Mouse (Mus musculus): ENCODE data around the gene D630045J12Rik. TPM values are rescaled to one million over a fixed set of nuclear protein-coding genes. Genes with fewer than 3 reads are reported as not detected.
A peak's percentile ranks its signal among the peaks of the same experiment; 100 is the strongest.

D630045J12Rik gene
- polyA plus RNA-seq, 1 experiment, result 0.20 TPM

DNA sequence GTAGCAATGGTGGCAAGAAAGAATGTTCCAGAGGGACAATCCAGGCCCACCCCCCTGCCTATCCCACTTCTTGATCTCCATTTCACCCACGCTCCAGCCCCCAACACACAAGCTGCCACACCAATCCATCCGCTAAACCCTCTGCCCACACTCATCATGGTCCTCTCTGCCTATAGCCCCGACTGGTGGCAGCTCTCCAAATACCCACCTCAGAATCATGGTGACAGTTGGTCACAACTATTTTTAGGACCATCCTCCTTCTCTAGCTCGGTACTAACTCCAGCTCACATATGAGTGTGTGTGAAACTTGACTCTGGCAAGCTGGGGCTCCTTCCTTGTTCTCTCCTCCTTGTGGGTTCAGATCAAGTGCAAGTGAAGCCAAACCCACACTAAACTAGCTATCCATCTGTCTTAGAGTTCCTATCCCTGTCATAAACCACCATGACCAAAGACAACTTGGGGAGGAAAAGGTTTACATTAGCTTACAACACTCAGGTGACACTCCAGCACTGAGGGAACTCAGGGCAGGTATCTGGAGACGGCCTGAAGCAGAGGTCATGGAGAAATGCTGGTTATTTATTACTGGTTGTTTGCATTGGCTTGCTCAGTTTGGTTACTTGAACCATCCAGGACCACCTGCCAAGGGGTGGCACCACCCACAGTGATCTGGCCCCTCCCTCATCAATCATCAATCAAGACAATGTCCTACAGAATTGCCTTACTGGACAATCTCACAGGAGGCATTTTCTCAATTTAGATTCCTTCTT, 9.8 kb upstream of the D630045J12Rik start:
- Histone ChIP-seq H3K4me3 (ENCODE audit: insufficient read depth, low read length) (no peak overlapping the region), H3K4me1 (ENCODE audit: control insufficient read depth, insufficient read depth, low read length) (no peaks in the 10 kb centered on the region), H3K27ac (ENCODE audit: insufficient read depth, low read depth, low read length) (no peak overlapping the region)
- TF ChIP-seq CTCF (IDR thresholded peaks at IDR 0.05; ENCODE audit: low read depth, low read length), result no peak
- no peak for TF ChIP-seq POLR2A (IDR thresholded peaks at IDR 0.05; ENCODE audit: borderline replicate concordance, low read depth, low read length)

DNA sequence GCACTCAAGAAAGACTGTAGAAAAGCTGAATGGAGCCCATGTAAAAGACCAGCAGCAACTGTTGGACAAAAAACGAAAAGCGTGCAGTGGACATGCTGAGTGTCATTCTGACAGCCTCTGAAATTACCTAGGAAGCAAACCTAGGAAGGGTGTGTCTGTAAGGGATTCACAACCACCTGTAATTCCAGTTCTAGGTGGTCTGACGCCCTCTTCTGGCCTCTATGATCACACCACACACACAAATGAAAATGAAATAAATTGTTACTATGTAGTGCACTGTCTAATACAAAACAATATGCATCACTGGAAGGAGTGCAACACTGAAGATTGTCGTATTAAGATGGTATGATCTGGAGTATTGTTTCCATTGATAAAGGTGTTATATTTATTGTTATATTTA, 8.1 kb upstream of the D630045J12Rik start:
- H3K4me1 ChIP-seq (ENCODE audit: control insufficient read depth, insufficient read depth, low read length), result no peaks in the 10 kb centered on the region
- TF ChIP-seq CTCF (IDR thresholded peaks at IDR 0.05; ENCODE audit: low read depth, low read length) (no peak), POLR2A (IDR thresholded peaks at IDR 0.05; ENCODE audit: borderline replicate concordance, low read depth, low read length) (no peak)
- H3K4me3 ChIP-seq (ENCODE audit: insufficient read depth, low read length), result no peak overlapping the region
- H3K27ac ChIP-seq (ENCODE audit: insufficient read depth, low read depth, low read length), result no peak overlapping the region

DNA sequence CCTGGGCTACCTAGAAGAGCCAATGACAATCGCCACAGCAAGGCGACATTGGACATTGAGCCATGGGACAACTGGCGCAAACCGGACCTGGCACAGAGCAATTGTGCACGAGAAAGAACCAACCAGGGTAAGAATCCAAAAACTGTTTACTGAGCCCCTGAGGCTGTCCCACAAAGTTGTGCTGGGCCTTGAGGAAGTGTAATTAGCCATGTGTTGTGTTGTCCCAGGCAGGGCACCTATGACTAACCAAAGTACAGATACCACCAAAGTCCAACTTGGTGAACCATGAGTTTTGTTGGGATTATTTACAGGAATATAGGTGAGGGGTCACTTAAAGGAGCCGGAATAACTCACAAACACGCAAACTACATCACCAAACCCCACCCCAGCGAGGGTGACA, 3.7 kb upstream of the D630045J12Rik start:
- H3K4me3 ChIP-seq (ENCODE audit: insufficient read depth, low read length), result no peak overlapping the region
- 0 out of 2 replicates have a peak, but pooled peaks cover 2% of the 10 kb centered on the region for H3K4me1 ChIP-seq (ENCODE audit: control insufficient read depth, insufficient read depth, low read length)
- H3K27ac ChIP-seq (ENCODE audit: insufficient read depth, low read depth, low read length), result no peak overlapping the region
- no peak for TF ChIP-seq POLR2A (IDR thresholded peaks at IDR 0.05; ENCODE audit: borderline replicate concordance, low read depth, low read length)
- TF ChIP-seq CTCF (IDR thresholded peaks at IDR 0.05; ENCODE audit: low read depth, low read length), result no peak

- Histone ChIP-seq H3K4me3 (ENCODE audit: insufficient read depth, low read length) (no peak overlapping the region), H3K27ac (ENCODE audit: insufficient read depth, low read depth, low read length) (no peak overlapping the region), H3K4me1 (ENCODE audit: control insufficient read depth, insufficient read depth, low read length) (0 out of 2 replicates have a peak, but pooled peaks cover 2% of the 10 kb centered on the region)
- TF ChIP-seq POLR2A (IDR thresholded peaks at IDR 0.05; ENCODE audit: borderline replicate concordance, low read depth, low read length) (no peak), CTCF (IDR thresholded peaks at IDR 0.05; ENCODE audit: low read depth, low read length) (no peak)
Measured at GRCm38 (mm10) chr6:38256793-38257192, 3.0 kb upstream of the D630045J12Rik start.

DNA sequence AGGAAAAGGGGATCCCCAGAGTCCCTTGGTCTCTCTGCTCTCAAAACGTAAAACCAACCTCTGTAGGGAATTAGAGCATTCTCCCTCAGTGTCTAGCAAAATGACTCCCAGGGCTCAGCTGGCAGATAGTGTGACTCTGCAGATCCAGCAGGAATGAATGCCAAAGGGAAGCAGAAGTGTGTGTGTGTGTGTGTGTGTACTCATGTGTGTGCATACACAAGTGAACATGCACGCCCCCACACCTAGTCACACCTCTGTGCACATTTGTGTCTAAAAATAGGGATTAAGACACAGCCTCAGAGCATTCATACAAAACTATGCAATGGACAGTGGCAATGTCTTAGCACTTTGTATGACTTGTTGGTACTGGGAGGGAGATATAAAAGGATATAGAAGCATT, 2.0 kb upstream of the D630045J12Rik start:
- Histone ChIP-seq H3K4me1 (ENCODE audit: control insufficient read depth, insufficient read depth, low read length) (0 out of 2 replicates have a peak, but pooled peaks cover 2% of the 10 kb centered on the region), H3K4me3 (ENCODE audit: insufficient read depth, low read length) (no peak overlapping the region), H3K27ac (ENCODE audit: insufficient read depth, low read depth, low read length) (no peak overlapping the region)
- no peak for TF ChIP-seq POLR2A (IDR thresholded peaks at IDR 0.05; ENCODE audit: borderline replicate concordance, low read depth, low read length)
- TF ChIP-seq CTCF (IDR thresholded peaks at IDR 0.05; ENCODE audit: low read depth, low read length), result no peak

GRCm38 (mm10) chr6:38252766-38253735, 758 bp downstream of the D630045J12Rik start:
- peak overlapping the region; percentile 53 for H3K4me3 ChIP-seq (ENCODE audit: insufficient read depth, low read length)
- TF ChIP-seq POLR2A (IDR thresholded peaks at IDR 0.05; ENCODE audit: borderline replicate concordance, low read depth, low read length) (no peak), CTCF (IDR thresholded peaks at IDR 0.05; ENCODE audit: low read depth, low read length) (no peak)
- 0 out of 2 replicates have a peak, but pooled peaks cover 2% of the 10 kb centered on the region for H3K4me1 ChIP-seq (ENCODE audit: control insufficient read depth, insufficient read depth, low read length)
- H3K27ac ChIP-seq (ENCODE audit: insufficient read depth, low read depth, low read length), result no peak overlapping the region

DNA sequence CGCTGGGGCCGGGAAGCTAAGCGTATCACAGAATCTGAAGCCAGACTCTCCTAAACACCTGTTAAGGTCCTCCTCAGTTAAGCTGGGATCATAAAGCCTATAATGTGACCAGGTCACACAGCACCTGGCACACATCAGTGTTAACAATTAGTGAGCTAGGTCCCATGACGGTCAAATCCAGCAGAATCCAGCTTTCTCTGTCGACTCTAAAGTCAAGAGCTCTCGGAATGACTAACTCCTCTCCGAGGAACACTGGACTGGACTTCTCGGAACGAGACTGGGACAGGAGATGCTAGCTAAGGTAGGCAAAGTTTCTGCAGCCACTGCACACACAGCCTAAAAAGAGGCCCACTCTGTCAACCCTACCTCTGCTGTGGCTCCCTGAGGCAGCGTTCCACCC, 1.7 kb downstream of the D630045J12Rik start:
- H3K27ac ChIP-seq (ENCODE audit: insufficient read depth, low read depth, low read length), result no peak overlapping the region
- TF ChIP-seq CTCF (IDR thresholded peaks at IDR 0.05; ENCODE audit: low read depth, low read length) (no peak), POLR2A (IDR thresholded peaks at IDR 0.05; ENCODE audit: borderline replicate concordance, low read depth, low read length) (no peak)
- 0 out of 2 replicates have a peak, but pooled peaks cover 2% of the 10 kb centered on the region for H3K4me1 ChIP-seq (ENCODE audit: control insufficient read depth, insufficient read depth, low read length)
- no peak overlapping the region for H3K4me3 ChIP-seq (ENCODE audit: insufficient read depth, low read length)

GRCm38 (mm10) chr6:38251464-38251863, 2.3 kb downstream of the D630045J12Rik start:
- no peak overlapping the region for H3K4me3 ChIP-seq (ENCODE audit: insufficient read depth, low read length)
- TF ChIP-seq POLR2A (IDR thresholded peaks at IDR 0.05; ENCODE audit: borderline replicate concordance, low read depth, low read length) (no peak), CTCF (IDR thresholded peaks at IDR 0.05; ENCODE audit: low read depth, low read length) (no peak)
- 0 out of 2 replicates have a peak, but pooled peaks cover 2% of the 10 kb centered on the region for H3K4me1 ChIP-seq (ENCODE audit: control insufficient read depth, insufficient read depth, low read length)

GRCm38 (mm10) chr6:38247362-38247761, 6.4 kb downstream of the D630045J12Rik start:
- Histone ChIP-seq H3K4me3 (ENCODE audit: insufficient read depth, low read length) (no peak overlapping the region), H3K4me1 (ENCODE audit: control insufficient read depth, insufficient read depth, low read length) (no peaks in the 10 kb centered on the region), H3K27ac (ENCODE audit: insufficient read depth, low read depth, low read length) (no peak overlapping the region)
- TF ChIP-seq POLR2A (IDR thresholded peaks at IDR 0.05; ENCODE audit: borderline replicate concordance, low read depth, low read length) (no peak), CTCF (IDR thresholded peaks at IDR 0.05; ENCODE audit: low read depth, low read length) (no peak)

More at GRCm38 (mm10) chr6:38251464-38251863, 2.3 kb downstream of the D630045J12Rik start:
- no peak overlapping the region for H3K27ac ChIP-seq (ENCODE audit: insufficient read depth, low read depth, low read length)

Data from bone marrow macrophage, adult 2 months (primary cell).